Mouse (Mus musculus): ENCODE data around the gene Ttc4. TPM values are rescaled to one million over a fixed set of nuclear protein-coding genes. Genes with fewer than 3 reads are reported as not detected.
A peak's percentile ranks its signal among the peaks of the same experiment; 100 is the strongest.

Ttc4 gene
- total RNA-seq (2014; fragmentation: Nextera tagmentation) (53.0 and 56.3 TPM in 2 replicates), total RNA-seq (2017) (34.8 and 47.4 TPM in 2 replicates)

DNA sequence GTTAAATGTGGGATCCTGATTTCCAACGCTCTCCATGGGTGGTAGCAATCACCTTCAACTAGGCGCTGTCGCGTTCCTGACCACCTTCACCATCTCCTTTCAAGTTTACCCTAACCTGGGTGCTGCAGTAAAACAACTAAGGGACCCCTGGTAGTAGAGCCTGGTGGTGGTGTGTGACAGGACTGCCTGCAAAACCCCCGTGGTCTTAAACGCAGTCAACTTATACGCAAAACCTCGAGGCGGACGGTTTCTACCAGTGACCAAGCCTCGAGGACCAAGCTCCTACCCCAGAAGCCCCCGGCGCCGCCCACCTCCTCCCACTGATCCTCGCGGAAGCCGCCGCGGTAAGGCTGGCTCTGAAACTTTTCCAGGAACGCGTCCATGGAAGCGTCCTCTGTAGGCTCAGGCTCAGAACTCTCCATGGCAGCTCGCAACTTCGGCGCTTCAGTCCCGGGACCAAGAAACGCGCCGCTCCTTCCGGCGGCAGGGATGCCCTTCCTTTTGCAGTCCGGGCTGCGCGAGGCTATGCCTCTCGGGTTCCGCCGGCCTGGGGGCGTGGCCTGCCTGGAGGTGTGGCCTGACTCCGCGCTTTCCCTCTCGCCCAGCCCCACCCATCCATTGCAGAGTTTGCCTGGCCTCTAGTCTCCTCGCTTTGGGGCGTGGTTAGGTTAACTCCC lies at the start of gene Ttc4:
Gene Ttc4 (minus strand): TSS at position 503 of the 677 bp plus-strand sequence.
- ATAC-seq (replicated peaks; ENCODE audit: low FRiP score, low TSS enrichment, poor library complexity, severe bottlenecking), result peak; percentile 99

DNA sequence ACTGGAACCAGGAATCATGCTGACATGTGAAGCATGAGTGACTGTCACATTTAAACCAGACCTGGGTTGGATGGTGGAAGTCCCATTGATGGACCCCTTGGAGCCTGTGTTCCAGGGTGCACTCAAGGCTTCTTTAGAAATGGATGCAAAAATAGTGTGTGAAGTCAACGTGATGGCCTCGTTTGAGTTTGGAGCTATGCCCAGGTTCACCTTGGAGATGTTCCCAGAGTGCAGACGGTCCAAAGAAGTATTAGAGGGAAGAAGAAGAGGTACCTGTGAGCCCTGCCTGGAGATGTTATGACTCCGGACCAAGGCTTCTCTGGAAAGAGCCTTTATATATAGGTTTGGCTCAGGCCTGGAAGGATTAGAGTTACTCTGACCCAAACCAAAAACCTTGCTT lies 41.9 kb upstream of the Ttc4 start:
- ATAC-seq (replicated peaks; ENCODE audit: low FRiP score, low TSS enrichment, poor library complexity, severe bottlenecking), result no peak

DNA sequence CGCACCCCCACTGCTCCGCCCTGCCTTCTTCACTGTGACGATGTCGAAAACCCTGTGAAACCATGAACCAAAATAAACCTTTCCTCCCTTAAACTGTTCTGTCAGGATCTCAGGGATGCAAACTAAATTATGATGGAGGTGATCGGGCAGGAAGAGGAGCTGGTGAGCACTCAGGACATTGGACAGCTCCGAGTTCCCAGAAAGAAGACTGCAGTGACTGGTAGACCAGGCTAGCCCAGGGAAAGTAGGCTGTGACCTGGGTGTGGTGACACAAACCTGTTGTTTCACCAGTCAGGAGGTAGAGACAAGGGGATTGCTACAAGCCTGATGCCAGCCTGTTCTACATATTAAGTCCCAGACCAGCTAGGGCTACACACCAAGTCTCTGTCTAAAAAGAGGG lies 34.9 kb upstream of the Ttc4 start:
- ATAC-seq (replicated peaks; ENCODE audit: low FRiP score, low TSS enrichment, poor library complexity, severe bottlenecking), result no peak

DNA sequence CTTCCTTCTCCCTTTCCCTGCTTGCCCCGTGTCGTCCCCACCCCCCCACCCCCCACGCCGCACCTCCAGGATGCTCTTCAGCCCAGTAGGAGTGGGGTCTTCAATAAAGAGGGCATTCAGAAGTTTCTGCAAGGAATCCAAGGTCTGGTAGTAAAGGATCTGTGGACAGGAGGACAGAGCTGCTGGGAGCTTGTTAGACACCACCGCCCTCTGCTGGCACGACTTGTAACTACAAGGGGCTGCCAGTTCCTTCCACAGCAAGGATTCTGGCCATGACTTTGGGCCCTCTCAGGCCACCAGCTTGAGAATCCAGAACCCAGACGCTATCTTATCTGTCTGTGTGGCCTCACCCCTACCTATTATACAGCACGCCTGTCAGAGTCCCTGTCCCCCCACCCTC lies 29.7 kb upstream of the Ttc4 start:
- peak; percentile 55; the same call in 1 of the 2 replicates for ATAC-seq (replicated peaks; ENCODE audit: low FRiP score, low TSS enrichment, poor library complexity, severe bottlenecking)

DNA sequence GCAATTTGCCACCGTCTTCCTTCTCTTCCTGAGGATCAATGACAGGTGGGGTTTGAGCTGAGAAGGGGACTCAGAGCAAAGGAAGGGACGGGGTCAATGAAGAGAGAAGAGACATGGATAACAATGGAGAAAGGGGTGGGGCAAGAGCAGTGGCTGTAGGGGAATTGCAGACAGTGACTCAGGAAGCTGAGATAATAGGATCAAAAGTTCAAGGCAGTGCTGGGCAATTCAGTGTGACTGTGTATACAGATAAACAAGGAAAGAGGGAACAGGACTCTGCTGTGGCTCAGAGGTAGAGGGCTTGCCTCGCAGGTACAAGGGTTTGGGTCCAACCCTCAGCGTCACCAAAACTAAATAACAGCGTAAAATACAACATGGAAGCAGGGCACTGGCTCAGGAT lies 29.2 kb upstream of the Ttc4 start:
- no peak for ATAC-seq (replicated peaks; ENCODE audit: low FRiP score, low TSS enrichment, poor library complexity, severe bottlenecking)

DNA sequence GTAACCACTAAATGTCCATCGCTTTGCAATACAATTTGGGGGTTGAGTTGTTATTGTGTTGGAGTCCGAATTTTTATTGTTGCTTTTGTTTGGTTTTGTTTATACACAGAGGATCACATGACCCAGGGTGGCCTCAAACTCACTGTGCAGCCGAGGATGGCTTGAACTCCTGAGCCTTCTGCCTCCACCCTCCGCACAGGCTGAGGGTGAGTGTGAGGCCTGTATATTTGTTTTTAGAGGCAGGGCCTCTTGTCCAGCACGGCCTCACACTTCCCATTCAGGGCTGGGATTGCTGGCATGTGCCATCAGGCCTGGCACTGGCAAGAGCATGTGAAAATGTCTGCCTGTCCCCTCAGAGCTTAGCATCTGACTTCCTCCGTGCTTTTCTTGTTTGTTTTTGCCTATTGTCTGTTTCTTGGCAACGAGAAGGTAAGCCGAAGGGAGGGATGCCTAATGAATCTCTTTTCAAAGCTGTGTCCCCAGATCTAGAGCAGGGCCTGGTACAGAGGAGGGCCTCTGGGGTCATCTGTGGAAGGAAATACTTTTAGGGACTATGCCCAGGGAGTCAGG lies 26.4 kb upstream of the Ttc4 start:
- no peak for ATAC-seq (replicated peaks; ENCODE audit: low FRiP score, low TSS enrichment, poor library complexity, severe bottlenecking)

DNA sequence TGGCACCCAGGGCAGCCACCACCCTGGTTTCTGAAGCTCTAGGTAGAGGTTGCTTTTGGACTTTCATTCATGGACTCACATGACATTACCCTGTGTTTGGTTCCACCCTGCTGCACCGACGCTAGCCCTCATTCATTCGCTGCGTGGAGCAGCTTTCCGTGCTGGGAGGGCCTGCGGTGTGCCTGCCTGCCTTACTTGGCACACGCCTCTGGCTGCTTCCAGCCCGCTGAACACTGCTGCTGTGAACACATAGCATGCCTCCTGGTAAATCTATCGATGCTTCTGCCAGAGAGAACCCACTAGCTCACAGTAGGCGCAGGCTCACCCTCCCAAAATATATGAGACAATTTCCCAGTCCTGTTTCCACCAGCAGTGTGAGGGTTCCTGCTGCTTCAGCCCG lies 25.7 kb upstream of the Ttc4 start:
- no peak for ATAC-seq (replicated peaks; ENCODE audit: low FRiP score, low TSS enrichment, poor library complexity, severe bottlenecking)

DNA sequence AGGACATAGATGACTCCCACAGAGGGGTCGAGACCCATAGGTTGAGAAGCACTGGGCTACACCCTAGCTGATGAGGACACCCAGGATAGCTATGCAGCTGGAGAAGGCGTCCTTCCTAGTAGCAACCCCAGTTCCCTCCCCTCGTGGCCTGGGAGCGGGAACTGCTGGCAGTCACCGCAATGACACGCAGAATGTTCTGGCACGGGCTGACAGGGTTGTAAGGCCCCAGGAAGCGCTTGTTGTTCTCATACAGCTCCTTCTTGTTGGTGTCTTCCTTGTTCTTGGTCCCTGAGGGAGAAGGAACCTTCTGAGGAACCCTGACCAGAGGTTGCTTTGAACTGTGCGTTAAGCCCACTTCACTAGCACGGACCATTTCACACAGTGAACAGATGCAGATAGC lies 25.2 kb upstream of the Ttc4 start:
- ATAC-seq (replicated peaks; ENCODE audit: low FRiP score, low TSS enrichment, poor library complexity, severe bottlenecking), result no peak

DNA sequence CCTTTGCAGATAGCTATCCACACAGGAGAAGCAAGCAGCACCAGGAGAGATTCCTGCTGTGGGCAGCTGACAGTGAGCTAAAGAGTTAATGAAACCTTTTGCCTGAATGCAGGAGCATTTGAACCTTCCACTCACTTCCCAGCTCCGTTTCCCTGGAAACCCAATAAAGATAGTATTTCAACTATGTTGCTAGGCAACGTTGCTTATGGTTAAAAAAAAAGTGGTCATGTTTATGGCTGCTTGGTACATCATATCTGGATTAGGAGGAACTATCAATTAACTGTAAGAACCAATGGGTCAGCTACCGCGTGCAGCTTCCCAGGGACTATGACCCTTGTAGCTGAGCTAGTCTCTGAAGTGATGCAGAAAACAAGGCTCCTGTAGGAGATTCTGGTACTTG lies 22.1 kb upstream of the Ttc4 start:
- ATAC-seq (replicated peaks; ENCODE audit: low FRiP score, low TSS enrichment, poor library complexity, severe bottlenecking), result no peak

DNA sequence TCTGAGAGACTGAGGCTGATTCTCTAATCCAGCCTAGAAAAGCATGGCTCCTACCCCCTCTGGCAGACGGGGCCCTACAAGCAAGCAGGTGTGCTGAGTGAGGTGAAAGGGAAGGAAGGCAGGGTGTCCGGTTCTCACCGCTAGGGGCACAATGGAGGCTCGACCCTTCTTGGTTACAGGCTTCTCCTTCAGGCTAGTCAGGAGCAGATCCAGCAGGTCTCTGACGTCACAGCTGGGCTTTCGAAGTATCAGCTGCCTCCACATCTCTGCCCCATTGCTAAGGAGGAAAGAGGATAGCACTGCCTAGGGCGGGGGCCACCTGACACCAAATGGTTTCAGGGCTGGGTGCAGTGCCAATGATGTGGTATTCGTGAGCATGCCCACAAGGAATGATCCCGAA lies 21.2 kb upstream of the Ttc4 start:
- ATAC-seq (replicated peaks; ENCODE audit: low FRiP score, low TSS enrichment, poor library complexity, severe bottlenecking), result peak; percentile 84

DNA sequence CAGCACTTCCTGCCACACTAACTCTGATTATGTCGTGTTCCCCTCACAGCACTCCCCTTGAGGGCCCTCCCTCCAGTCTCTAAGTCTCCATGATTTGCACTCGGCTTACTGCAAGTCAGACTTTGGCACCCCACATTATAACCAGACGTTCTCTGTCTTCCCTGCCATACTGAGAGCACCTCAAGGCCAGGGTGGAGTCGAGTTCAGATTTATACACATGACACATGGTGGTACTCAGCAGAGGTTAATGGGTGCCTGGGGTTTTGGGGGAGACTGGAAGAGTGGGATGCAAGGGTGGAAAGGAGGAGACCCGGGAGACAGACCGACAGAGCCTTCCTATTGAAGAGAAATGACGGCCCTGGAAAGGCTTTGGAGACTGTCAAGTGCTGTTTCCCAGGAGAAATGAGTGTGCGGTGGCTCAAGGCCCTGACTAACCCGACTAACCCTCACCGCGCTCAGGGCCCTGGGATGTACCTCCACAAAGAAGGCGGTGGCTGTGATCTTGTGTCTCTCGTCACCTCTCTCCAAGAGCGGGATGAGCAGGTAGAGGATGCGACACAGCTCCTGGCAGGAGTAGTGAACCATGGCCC lies 15.2 kb upstream of the Ttc4 start:
- ATAC-seq (replicated peaks; ENCODE audit: low FRiP score, low TSS enrichment, poor library complexity, severe bottlenecking), result no peak

DNA sequence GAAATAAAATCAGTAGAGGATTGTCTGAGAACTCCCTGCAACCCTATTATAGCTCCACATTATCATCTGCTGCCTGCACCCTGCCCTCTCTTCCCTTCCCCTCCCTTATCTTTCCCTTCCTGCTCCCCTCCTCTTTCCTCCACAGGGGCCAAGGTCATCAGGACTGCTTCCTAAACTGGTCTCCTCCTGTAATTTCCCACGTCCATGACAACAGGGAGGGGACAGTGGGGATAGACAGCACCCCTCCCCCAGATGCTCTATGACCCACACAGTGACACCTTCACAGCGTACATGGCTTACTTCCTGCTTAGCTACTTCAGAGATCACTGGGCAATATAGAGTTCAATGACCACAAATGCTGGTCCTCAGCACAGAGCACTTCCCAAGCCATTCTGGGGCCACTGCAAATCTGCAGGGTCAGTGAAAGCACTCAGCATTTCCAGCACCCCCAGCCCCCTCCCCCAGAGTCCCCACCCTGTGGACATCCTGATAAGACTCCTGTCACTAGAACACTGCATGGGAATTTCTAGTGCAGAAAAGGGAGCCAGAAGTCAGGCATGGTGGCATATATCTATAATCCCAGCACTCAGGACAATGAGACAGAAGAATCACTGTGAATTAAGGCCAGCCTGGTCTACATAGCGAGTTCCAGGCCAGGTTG lies 10.0 kb upstream of the Ttc4 start:
- ATAC-seq (replicated peaks; ENCODE audit: low FRiP score, low TSS enrichment, poor library complexity, severe bottlenecking), result no peak

DNA sequence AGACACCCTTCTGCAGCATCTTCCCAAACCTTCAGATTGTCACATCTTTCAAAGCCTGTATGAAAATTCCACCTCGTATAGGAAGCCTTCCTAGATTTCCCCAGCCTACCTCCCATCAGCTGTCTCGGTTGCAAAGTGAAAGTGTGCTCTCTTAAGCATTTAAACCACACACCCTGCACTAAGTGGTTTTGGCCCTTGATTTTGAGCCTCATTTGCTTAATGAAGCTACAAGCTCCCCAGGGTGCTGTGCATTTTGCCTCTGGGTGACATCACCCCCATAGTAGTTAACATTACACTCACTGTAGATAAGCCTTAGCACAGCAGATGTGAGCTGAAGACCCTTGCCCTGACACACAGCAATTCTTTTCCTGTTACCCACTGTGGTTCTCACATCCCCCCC lies 2.2 kb upstream of the Ttc4 start:
- no peak for ATAC-seq (replicated peaks; ENCODE audit: low FRiP score, low TSS enrichment, poor library complexity, severe bottlenecking)

DNA sequence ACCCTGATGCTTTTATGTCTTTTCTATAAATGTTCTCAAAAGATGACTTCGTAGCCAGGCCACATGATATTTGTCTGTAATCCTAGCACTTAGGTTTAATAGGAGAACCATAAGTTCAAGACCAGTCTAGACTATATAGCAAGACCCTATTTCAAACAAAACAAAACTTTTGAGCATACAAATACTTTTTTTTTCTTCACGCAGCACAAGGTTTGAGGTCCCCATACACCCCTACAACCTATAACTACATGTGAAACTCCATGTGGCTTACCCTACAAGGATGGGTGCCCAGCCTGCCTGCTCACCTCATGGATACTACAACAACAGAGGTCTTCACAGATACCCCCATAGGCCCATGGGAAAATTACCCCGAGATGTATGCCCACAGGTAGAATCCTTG lies 408 bp upstream of the Ttc4 start:
- 0 out of 2 replicates have a peak, but pooled peaks have one; percentile 0 for ATAC-seq (replicated peaks; ENCODE audit: low FRiP score, low TSS enrichment, poor library complexity, severe bottlenecking)

DNA sequence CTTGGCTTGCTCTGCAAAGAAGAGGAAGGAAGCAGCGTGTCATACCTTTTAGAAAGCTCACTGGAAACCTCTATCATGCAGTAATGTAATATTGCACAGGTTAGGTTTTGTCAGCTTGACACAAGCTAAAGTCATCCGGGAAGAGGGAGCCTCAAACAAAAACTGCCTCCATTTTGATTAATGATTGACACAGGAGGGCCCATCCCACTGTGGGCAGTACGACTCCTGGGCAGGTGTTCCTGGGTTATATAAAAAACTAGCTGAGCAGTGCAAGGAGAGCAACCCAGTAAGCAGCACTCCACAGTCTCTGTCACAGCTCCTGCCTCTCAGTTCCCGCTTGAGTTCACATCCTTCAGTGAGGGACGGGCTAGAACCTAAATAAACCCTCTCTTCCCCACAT lies 2.0 kb downstream of the Ttc4 start:
- no peak for ATAC-seq (replicated peaks; ENCODE audit: low FRiP score, low TSS enrichment, poor library complexity, severe bottlenecking)

DNA sequence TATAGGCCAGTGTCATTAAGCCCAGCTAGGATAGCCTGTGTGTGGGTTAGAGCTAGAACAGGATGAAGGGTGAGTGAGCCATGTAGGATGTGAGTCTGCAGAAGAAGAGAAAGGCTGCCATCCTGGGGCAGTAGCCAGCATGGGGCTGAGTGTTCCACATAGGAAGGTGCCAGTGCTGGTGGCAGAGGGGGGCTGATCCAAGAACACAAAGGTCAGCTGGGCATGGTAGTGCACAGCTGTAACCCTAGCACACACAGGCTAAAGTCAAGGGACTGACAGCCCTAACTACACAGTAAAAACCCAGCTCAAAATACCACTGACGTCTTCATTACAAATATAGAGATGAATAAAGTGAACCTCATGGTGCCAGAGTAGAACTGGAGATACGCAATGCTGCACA lies 12.2 kb downstream of the Ttc4 start:
- ATAC-seq (replicated peaks; ENCODE audit: low FRiP score, low TSS enrichment, poor library complexity, severe bottlenecking), result no peak

DNA sequence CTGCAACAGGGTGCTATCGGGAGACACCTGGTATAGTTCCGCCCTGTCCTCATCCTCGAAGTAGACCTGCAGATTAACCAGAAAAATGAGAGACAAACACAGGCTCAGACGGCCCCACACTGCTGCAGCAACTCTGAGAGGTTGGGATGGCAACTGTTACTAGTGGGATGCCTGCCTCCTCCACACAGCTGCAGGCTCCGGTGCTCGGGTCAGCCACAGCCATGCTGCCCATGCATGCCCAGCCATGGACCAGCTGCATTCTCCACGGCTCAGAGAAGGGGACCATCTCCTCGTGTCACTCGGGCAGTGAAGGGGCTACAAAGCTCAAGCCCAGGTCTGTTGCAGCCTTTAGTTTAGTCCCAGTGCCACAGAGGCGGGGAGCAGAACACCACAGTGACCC lies 13.1 kb downstream of the Ttc4 start:
- ATAC-seq (replicated peaks; ENCODE audit: low FRiP score, low TSS enrichment, poor library complexity, severe bottlenecking), result no peak

DNA sequence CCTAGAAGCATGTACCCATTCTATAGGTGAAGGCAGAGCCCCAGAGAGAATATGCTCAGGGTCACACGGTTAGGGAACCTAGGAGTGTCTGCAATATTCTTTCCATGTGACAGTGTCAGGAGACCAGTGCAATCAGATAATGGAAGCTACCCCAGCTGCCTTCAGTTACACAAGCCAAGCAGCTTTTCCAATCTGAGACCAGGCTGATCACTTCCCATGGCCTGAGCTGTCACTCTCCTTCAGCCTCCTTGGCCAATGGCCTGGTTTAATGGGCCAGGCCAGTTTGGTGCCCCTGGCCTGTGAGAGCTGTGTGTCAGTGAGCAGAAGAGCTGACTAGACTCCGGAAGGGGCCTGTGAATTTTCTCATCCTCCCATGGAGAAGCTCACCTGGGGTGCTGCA lies 13.5 kb downstream of the Ttc4 start:
- no peak for ATAC-seq (replicated peaks; ENCODE audit: low FRiP score, low TSS enrichment, poor library complexity, severe bottlenecking)

DNA sequence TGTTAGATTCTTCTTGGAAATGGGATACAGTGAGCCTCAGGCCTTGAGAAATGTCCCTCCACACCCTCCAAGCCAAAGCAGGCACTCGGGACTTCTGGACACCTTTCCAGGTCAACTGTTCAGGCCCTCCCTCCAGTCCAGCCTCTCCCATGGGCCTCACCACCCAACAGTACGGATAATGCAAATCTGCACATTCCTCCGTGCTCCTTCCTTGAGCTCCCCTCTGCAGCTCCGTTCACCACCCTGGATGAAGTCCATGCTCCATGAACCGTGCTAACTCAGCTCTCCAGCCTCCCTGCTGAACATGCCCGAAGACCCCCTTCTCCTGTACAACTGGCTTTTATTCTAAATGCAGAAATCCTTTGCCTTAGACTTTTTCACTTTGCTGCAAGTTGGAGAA lies 14.0 kb downstream of the Ttc4 start:
- no peak for ATAC-seq (replicated peaks; ENCODE audit: low FRiP score, low TSS enrichment, poor library complexity, severe bottlenecking)

DNA sequence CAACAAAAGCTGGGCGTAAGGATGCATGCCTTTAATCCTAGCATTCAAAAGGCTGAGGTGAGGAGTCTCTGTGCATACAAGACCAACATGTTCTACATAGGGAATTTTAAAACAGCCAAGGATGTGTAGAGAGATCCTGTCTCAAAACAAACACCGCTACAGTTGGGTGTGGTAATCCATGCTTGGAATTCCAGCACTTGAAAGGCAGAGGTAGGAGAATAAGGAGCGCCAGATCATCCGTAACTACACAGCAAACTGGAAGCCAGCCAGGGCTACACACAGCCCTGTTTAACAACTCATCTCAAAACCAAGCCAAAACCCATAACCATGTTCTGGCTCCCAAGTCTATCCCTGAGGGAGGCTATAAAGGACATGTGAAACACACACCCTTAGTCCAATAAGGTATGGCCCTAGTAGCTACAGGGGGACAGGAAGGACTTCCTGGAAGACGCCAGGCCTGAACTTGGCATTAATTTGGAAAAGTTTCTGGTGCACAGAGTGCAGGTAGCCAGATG lies 14.7 kb downstream of the Ttc4 start:
- ATAC-seq (replicated peaks; ENCODE audit: low FRiP score, low TSS enrichment, poor library complexity, severe bottlenecking), result no peak
